Mouse (Mus musculus) liver, adult 2 months (tissue): Measurements from ENCODE around the gene Dnttip2.

Experiments used
- CTCF ChIP-seq: fragments of 200-500 bp; IDR thresholded peaks from 2 replicates; pipeline ENCODE4 v1.5.1; 2011; ENCODE audit warnings: low read depth, low read length, control low read depth
- POLR2A ChIP-seq: fragments of 200-500 bp; IDR thresholded peaks from 2 replicates; pipeline ENCODE4 v1.6.1; 2011; ENCODE audit warnings: low read length, control low read depth; ENCODE audit not compliant: insufficient read depth; ENCODE audit errors: extremely low read depth

DNA sequence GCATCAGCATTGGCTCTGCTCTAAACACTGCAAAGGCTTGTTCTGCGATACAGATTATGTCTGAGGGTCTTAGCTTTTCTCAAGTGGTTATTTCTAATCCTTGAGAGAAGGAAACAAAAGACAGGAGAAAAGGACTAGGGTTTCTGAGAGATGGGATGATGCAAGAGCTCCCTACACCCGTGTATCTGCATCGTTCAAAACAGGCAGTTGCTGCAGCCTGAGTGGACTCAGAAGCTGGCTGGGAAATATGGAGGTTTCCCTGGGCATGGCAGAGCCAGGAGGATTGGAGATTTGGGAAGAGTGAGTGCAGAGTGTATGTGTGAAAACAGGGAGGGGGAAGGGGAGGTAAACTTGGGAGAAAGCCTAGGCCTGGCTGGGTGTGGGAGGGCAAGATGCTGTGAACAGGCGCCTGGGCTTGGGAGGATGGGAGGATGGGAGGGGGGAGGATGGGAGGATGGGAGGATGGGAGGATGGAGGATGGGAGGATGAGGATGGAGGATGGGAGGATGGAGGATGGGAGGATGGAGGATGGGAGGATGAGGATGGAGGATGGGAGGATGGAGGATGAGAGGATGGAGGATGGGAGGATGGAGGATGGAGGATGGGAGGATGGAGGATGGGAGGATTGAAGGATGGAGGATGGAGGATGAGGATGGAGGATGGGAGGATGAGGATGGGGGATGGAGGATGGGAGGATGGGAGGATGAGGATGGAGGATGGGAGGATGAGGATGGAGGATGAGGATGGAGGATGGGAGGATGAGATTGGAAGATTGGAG lies 33.9 kb downstream of the Dnttip2 start:
- no peak for TF ChIP-seq CTCF
- TF ChIP-seq POLR2A = no peak
